Mouse (Mus musculus): Measurements from ENCODE around the gene Ctxn1.

DNA sequence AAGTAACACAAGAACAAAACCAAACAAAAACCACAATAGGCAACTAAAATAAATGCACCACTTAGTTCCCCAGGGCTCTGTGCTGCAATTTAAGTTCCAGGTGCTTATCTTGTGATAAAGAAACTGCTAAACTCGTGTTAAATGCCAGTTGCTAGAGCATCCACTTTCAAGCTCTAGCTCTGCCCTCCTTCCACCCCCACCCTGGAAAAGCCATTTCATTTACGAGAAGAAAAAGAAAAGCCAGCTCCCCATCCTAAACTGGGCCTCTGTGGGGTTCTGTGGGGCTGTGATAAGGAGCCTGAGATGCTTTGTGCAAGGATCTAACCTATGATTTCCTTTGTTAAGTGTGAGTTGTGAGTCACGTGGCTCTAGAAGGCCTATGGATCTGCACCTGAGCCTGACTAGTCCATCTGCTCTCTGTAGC lies 45.1 kb upstream of the Ctxn1 start:
- TF ChIP-seq MAX (IDR thresholded peaks at IDR 0.05; ENCODE audit: low read length): peak; percentile 94
- no peak; a peak in 1 of 4 replicates for TF ChIP-seq POLR2A (IDR thresholded peaks at IDR 0.05; ENCODE audit: control insufficient read depth in 1 of 2, insufficient read depth in 1 of 2, low read depth in 1 of 2, low read length in 2 of 2, poor library complexity in 1 of 2)
- peak; percentile 82 to 91 for TF ChIP-seq EP300 (IDR thresholded peaks at IDR 0.05; ENCODE audit: low read depth in 1 of 2, low read length in 2 of 2)
- peak; percentile 96 for TF ChIP-seq USF1 (IDR thresholded peaks at IDR 0.05; ENCODE audit: low read depth, low read length)
- TF ChIP-seq CTCF (IDR thresholded peaks at IDR 0.05 in 2 of 3, conservative IDR thresholded peaks at IDR 0.05 in 1 of 3; ENCODE audit: control insufficient read depth in 1 of 3, insufficient read depth in 1 of 3, low read depth in 2 of 3, low read length in 3 of 3, poor library complexity in 1 of 3, severe bottlenecking in 1 of 3): no peak
- peak; percentile 44; the same call in 1 of the 2 replicates for TF ChIP-seq MEF2A (IDR thresholded peaks at IDR 0.05; ENCODE audit: extremely low read depth, insufficient replicate concordance, low read depth, low read length, poor library complexity, severe bottlenecking)
- no peak for TF ChIP-seq MAZ (IDR thresholded peaks at IDR 0.05; ENCODE audit: low read depth, low read length)
- TF ChIP-seq ELF1 (IDR thresholded peaks at IDR 0.05; ENCODE audit: low read depth, low read length): no peak
- TF ChIP-seq HCFC1 (IDR thresholded peaks at IDR 0.05; ENCODE audit: low read depth, low read length): peak; percentile 8
- TF ChIP-seq MAFK (IDR thresholded peaks at IDR 0.05; ENCODE audit: borderline replicate concordance, low read depth, low read length): peak; percentile 48; the same call in 1 of the 2 replicates
- TF ChIP-seq ZC3H11A (IDR thresholded peaks at IDR 0.05; ENCODE audit: low read depth, low read length): no peak
- TF ChIP-seq POLR2AphosphoS5 (IDR thresholded peaks at IDR 0.05; ENCODE audit: borderline replicate concordance, low read depth, low read length): no peak
- TF ChIP-seq NELFE (IDR thresholded peaks at IDR 0.05; ENCODE audit: low read depth, low read length): no peak; the same call in 1 of the 2 replicates

Measured in MEL (cell line).